Mouse (Mus musculus): ENCODE data around the gene Slc8b1.

The Slc8b1 gene

DNA sequence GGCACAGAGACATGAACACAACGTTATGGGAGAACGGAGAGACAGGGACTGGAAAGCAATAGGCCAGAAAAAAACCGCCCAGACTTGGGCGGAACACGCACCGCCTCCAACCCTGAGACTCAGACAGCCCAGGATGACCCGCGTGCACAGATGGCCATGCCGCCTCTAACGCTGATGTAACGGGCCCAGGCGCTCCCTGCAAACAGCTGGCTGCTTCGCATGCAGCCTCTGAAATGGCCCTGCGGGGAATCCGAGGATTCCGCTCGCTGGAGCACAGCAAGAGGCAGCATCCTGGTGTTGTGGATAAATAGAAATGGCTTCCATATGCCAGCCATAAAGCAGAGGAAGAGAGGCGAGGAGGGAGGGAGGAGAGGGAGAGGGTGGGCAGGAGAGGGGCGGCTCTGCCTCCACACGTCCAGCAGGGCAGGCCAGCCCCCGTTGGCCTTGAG is 56.3 kb downstream of the Slc8b1 start:
- no peak for DNase-seq (ENCODE audit: low read depth, low spot score)

DNA sequence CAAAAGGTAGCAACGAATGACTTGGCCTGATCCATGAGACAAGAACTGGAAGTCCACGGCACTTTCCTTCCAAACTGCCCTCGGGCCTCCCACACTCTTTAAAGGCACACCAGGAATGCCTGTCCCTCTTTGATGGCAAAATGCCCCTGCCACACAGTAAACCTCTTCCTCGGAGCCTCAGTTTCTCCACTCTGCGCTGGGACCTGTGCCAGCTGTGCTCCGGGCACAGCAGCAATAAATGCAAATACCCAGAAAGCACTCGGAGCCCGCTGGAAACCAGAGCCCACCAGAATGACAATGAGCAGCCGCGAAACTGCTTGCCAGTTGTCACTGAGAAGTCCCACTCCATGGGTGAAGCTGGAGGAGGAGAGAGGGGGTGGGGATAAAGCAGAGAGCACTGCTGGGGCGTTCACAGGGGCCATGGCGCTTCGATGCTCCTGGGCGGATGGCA is 56.8 kb downstream of the Slc8b1 start:
- DNase-seq (ENCODE audit: low read depth, low spot score) = no peak

DNA sequence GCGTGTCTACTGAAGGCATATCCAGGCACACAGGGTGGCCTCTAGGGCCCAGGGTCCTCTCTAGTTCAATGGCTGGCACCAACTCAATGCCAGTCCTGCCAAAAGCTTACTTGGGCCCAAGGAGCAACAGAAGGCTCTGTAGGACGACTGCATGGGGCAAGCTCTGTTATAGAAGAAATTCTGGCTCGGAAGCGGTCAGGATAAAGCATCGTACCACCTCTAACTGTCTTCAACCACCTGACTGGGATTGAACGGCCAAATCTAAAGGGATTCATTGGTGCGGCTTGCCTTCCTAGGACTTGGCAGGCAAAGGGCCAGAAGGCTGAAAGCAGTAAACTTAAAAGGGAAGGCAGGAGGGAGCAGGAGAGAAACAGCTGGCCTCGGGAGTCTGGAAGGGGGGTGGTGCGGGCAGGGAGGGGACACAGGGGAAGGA is 57.4 kb downstream of the Slc8b1 start:
- no peak for DNase-seq (ENCODE audit: low read depth, low spot score)

DNA sequence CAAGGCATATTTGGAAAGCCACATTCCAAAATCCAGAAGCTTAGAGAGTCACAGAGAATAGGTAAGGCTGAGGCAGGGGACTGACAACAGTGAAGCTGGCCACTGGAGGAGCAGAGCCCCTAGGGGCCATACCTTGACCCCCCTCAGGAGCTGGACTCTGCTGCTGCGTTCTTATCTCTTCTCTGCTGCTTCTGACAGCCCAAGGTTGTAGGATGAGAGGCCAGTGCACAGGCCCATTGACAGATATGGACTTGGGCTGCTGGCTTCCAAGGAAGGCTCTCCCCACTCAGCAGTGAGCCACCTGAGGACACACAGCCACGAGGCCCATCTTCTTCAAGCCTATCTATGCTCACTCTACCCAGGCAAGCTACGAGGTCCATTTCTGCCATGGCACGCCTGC is 58.0 kb downstream of the Slc8b1 start:
- DNase-seq (ENCODE audit: low read depth, low spot score) = no peak

DNA sequence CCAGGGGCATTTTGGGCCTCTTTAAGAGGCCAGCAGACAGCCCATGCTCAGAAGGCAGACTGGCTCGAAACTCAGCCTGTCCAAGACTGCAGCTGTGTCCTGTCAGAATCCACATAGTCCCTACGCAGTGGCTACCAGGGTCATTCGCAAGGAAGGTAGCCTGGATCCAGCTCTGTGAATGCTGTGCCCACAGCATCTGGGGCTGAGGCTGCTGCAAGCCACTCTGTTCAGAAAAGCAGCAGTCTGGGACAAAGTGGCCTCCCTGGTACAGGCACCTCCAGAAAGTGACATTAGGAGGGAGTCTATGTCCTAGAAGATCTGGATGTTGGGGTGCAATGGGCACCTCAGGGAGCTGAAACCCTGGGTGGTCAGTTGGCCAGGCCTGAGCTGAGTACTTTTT is 58.8 kb downstream of the Slc8b1 start:
- DNase-seq (ENCODE audit: low read depth, low spot score) = no peak

DNA sequence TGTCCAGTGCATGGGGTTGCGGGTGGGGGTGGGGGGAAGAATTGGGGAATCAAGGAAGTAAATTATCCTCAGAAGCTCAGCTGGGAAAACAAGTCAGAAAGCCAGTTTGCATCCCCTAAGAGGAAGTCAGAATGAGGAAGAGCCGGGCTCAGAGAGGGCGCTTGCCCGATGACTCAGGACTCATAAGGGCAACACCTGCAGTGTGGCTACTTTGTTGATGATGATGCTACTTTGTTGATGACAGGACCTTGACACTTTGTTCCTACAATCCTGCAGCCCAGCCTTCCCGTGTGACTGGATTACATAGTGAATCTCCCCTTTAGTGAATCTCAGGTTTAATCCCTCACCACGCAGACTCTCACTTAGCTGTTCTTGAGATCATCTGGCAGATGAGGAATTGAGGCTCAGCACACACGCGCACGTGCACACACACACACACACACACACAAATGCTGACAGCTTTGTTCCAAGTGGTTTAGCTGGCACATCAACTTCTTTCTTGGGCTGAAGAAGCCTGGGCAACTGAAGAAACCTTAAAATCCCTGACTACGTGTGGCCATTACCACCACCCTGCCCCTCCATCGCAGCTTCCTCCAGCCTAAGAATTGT is 59.4 kb downstream of the Slc8b1 start:
- DNase-seq (ENCODE audit: low read depth, low spot score) = no peak

DNA sequence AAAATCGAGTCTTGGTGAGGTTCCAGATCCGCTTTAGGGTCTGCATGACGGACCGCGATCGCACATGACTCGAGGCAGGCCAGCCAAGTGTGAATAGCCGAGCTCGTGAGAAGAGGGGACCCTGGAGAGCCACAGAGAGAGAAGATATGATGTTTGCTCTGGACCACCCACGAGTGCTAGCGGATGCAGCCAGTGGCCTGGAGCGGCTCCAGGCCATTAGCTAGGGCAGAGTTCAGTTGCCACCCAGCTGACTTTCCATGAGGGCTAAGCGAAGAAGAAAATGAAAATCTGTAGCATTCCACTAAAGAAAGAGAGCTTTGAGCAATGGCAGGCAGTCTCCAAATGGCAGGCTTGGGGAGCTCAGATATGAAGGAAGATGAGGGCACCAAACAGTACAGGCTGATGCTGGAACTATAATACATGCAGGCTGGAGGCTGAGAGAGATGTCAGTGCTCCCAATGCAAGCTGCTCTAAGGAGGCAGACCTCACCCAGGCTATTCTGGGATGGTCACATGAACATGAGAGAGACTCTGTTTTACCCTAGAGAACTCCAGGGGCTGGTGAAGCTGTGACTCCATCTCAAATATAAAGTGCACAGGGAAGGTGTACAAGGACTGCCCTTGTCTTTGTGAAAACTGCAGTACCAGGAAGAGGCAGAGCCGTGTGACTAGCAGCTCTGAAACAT is 60.2 kb downstream of the Slc8b1 start:
- DNase-seq (ENCODE audit: low read depth, low spot score) = no peak

DNA sequence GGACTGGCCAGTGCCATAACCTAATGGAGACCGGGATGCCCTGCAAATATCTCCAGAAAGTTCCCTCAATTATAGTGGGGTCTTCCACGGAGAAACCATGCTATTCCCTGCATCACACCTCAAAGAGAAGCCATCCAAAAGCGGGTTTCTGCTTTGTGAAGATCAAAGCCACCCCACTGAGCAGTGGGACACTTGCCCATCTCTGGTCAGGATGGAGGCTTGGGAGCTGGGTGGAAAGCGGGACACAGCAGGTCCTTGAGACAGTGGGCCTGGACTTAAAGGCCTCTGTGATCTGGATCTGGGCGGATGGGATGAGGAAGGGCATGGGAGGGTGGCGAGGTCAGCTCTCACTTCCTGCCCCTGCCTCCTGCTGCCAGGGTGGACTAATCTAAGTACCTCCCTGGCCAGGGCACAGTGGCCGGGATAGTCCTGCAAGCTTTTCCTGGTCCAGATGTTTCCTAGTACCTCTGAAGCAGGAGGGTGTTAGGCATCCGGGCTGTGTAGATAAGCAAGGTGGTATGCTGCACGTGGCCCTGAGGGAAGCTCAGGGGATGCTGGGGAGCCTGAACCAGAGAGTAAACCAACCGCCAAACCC is 63.6 kb downstream of the Slc8b1 start:
- no peak for DNase-seq (ENCODE audit: low read depth, low spot score)

DNA sequence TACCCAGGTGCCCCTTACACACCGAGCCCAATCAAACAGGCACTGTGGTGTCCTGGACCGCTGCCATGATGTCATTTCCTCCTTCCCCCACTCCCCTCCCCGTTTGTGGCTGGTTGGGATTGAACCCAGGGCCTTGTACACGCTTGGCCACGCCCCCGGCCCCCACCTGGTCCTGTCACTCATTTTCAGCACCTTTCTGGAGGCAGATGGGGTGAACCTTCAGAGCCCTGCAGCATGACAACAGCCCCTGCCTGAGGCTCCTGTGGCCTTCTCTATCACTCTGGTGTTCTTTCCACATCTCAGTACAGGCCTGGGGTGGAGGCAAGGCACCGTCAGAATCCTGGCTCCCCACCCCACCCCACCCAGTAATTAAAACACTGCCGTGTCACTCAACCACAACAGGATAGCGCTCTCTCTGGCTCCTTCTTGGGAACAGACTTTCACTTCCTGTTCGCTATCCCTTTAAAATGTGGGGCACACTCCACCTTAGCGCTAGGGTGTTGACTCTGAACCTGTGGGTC is 65.9 kb downstream of the Slc8b1 start:
- DNase-seq (ENCODE audit: low read depth, low spot score) = no peak

DNA sequence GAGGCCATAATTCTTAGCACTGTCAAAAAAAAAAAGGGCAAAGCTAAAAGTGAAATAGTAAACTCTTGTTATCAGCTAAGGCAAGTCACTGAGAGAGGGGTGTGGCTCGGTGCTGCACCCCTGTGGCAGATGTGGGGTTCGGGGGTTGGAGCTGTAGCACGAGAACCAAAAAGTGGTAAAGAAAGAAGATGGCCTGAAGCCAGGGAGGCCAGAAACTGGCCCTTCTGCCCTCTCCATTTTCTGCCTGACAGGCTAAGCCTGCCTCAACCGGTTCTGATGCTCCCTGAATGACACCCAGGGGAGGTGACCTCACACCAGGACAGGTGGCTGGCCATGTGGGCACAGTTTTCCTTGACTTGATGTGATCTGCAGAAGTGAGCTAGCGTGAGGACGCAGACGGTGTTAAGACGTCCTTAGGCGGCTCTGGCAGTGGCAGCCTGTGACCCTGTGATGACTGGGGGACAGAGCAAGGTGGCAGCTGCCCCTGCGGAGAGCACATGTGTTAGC is 67.0 kb downstream of the Slc8b1 start:
- no peak for DNase-seq (ENCODE audit: low read depth, low spot score)

DNA sequence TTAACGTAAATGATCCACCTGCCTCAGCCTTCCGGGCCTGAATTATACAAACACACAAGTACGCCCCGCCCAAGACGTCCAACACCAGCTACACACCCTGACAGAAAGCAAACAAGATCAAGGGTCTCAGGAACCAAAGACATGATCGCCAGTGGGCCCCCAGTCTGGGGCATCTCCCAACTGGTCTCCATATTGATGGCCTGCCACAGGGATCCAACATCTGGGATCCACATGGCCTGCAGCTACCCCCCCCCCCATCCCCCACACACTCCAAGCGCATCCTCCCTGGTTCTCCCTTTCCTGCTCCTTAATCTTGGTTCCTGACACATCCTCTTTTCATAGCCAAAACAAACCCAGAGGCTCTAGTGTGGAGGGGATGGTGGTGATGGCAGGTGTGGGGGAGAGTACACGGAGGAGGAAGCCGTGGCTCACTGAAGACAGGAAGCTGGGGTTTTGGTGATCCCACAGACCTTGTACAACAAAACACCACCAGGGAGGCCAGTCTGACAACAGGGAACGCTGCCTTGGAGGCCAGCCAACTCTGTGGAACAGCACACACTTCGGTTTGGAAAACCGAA is 67.6 kb downstream of the Slc8b1 start:
- DNase-seq (ENCODE audit: low read depth, low spot score) = no peak

DNA sequence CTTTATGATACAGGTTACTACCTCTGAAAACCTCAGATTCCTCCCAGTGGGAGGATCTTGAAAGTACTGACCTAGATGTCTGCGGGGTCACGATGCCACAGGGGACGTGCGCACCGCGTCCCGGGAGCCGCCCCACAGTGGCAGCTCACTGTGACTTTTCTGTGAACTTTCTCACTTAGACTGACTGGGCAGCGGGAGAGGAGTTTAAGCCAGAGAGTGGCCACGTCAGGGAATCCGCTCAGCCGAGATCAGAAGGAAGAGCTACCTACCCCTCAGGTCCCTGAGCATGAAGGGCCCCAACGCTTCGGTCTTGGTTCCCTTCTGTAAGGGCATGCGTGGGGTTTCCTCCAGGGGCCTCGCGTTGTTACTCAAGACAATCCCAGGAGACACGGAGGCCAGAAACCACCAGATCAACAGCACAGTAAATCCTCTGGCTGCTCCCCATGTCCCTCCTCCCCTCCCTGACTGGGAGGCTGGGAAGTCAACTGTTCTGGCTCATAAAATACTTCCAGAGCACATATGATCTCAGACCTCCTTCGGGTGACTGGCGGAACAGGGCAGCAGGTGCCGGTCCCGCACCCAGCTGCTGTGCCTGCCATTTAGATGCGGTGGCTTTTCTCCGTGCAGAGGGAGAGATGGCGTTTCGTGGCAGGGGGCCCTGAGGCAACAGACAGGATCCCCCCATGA is 68.4 kb downstream of the Slc8b1 start:
- no peak for DNase-seq (ENCODE audit: low read depth, low spot score)

DNA sequence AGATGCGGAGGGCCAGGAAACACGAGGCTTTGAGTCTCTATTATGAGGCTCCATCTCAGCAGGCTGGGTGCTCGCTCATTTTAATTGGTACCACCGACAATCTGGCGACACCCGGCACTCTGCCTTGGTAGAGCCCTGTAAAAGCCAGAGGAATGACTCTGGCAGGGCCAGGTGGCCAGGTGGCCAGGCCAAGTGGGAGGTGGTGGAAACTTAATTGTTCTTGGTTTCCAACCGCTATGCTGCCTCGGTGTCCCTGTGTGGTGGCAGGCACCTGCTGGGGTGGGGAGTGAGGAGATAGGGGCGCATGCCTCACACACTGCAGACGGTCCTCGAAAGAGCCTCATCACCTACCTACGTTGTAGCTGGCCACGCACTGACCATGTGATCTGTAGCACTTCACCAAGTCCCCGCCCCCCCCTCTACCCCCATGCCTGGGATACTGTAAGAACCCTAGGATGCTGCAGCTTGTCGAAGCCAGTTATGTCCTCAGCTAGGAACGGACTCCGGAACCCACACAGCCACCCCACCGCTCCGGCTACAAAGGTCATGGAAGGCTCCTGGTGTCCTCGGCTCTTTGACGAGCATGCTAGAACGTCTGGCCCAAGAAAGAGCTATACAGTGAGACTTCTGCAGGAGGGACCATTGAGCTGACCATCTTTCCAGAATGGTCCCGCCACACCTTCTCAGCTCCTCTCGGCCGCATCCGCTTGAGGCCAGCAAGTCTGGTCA is 69.1 kb downstream of the Slc8b1 start:
- DNase-seq (ENCODE audit: low read depth, low spot score) = no peak

DNA sequence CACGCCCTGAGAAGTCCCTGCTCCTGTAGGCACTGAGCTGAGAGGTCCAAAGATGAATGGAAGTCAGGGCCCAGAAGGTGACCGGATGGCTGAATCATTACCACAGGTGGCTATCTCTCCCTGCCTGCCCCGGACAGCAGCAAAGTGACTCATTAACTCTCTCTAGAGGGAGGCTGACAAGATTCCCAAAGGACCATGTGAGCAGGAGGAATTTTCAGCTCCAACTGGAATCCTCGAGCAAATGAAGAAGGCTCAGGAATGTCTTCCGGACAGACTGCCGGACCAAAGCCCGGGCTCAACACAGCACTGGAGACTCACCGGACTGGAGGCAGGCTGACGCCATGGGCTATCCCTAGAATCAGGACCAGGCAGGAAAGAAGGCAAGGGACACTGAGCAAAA is 71.0 kb downstream of the Slc8b1 start:
- DNase-seq (ENCODE audit: low read depth, low spot score) = no peak

DNA sequence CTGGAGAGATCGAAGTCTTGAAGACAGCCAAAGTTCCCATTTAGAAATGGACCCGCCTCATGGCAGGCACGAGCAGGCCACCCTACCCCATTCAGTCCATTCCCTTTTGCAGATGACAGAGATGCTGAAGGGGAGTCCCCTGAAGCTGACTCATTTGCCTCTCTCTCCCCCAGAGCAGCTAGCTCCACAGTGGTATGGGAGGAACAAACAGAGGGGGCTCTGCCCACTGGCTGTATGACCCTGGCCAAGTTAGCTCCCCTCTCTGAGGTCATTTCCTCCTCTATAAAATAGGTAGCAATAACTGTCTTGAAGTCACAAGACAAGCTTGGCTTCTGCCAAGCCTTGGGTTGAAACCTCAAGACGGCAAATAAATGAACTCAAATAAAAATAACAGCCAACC is 72.5 kb downstream of the Slc8b1 start:
- DNase-seq (ENCODE audit: low read depth, low spot score) = no peak

Measured in telencephalon, adult 2 months (tissue).